Mouse (Mus musculus): Measurements from ENCODE around the gene Gm45140. TPM values are rescaled to one million over a fixed set of nuclear protein-coding genes. Genes with fewer than 3 reads are reported as not detected.

The Gm45140 gene
- total RNA-seq (2017): 16.3 and 25.1 TPM in 2 replicates

GRCm38 (mm10) chr6:87835695-87836094 is at the start of gene Gm45140:
Gm45140 (minus strand) TSS chr6:87835795.
- no peak for ATAC-seq (replicated peaks; ENCODE audit: low read depth, poor library complexity, severe bottlenecking)

GRCm38 (mm10) chr6:87882816-87883215 is 47.2 kb upstream of the Gm45140 start:
- peak; percentile 66 for ATAC-seq (replicated peaks; ENCODE audit: low read depth, poor library complexity, severe bottlenecking)

- ATAC-seq (replicated peaks; ENCODE audit: low read depth, poor library complexity, severe bottlenecking): no peak
Observed at GRCm38 (mm10) chr6:87882221-87882620, 46.6 kb upstream of the Gm45140 start.

GRCm38 (mm10) chr6:87879628-87880027 is 44.0 kb upstream of the Gm45140 start:
- no peak for ATAC-seq (replicated peaks; ENCODE audit: low read depth, poor library complexity, severe bottlenecking)

GRCm38 (mm10) chr6:87879010-87879409 is 43.4 kb upstream of the Gm45140 start:
- no peak for ATAC-seq (replicated peaks; ENCODE audit: low read depth, poor library complexity, severe bottlenecking)

DNA sequence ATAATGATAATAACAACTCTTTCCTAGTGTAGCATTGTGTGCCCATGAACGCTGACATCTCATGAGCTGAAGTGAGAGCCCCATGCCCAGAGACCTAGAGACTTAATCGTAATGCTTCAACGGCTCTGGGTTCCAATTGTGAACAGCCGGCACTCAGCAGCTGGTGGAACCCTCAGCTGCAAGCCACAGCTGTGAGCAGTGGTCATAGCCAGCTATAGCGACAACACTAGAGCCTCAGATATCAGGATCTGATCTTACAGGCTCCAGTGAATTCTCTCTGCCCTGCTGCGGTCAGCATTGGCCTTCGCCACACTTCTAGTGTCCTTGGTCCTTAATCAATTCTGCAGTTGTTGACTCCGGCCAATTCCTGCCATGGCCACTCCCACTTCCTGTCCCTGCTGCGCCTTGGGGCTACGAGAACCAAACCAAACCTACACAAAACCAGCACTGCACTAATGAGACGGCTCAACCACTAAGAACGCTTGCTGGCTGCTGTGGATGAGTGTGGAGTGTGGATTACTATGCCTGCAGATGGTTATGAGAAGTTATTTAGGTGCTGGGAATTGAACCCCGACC is 40.6 kb upstream of the Gm45140 start:
- peak; percentile 62 for ATAC-seq (replicated peaks; ENCODE audit: low read depth, poor library complexity, severe bottlenecking)

GRCm38 (mm10) chr6:87875562-87875961 is 40.0 kb upstream of the Gm45140 start:
- no peak for ATAC-seq (replicated peaks; ENCODE audit: low read depth, poor library complexity, severe bottlenecking)

DNA sequence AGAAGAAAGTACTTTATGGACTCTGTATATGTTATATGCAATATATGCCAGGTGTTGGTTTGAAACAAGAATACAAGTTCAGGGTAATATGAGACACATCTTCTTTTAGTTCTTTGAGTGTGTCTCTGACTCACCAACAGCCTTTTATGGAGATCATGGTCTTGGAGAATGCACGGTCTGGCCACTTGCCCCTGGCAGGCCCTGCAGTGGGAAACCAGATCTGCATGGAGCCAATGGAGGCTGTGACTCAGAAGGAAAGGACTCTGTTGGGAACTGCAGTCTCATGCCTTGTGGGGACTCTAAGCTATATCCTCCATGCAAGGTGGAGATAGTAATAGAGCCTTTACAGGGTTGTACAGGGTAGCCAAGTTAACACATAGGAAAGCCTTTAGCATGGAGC is 39.5 kb upstream of the Gm45140 start:
- no peak for ATAC-seq (replicated peaks; ENCODE audit: low read depth, poor library complexity, severe bottlenecking)

GRCm38 (mm10) chr6:87873963-87874362 is 38.4 kb upstream of the Gm45140 start:
- ATAC-seq (replicated peaks; ENCODE audit: low read depth, poor library complexity, severe bottlenecking): no peak

- no peak for ATAC-seq (replicated peaks; ENCODE audit: low read depth, poor library complexity, severe bottlenecking)
Observed at GRCm38 (mm10) chr6:87873104-87873503, 37.5 kb upstream of the Gm45140 start.

DNA sequence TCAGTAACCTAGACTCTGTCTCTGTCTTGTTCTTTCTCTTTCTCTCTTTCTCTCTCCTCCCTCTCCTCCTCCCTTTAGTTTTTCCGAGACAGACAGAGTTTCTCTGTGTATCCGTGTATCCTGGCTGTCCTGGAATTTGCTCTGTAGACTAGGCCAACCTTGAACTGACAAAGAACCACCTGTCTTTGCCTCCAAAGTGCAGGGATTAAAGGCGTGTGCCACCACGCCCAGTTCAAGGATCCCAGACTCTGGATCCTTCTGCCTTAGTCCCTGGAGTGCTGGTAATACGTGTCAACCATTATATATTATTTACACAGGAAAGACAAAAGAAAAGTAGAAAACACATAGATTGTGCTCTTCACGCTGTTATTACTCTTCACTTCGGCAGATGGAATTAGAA is 35.6 kb upstream of the Gm45140 start:
- ATAC-seq (replicated peaks; ENCODE audit: low read depth, poor library complexity, severe bottlenecking): no peak

DNA sequence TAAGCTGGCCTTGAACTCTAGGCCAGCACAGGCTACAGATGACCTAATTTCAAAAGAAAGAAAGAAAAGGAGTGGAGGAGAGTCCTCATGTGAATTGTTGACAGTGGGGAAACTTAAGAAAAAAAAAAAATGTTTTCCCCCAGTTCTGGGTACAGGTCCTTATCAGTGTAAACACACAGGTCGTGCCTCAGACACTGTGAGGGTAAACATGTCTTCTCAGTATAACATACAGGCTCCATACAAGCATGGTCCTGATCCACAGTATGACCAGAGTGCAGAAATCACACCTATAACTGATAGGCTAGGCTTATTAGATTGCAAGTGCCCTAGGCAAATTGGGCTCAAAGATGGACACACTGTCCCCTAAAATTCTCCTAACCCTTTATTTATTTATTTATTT is 34.8 kb upstream of the Gm45140 start:
- no peak for ATAC-seq (replicated peaks; ENCODE audit: low read depth, poor library complexity, severe bottlenecking)

- peak; percentile 66 for ATAC-seq (replicated peaks; ENCODE audit: low read depth, poor library complexity, severe bottlenecking)
Observed at GRCm38 (mm10) chr6:87868871-87869506, 33.4 kb upstream of the Gm45140 start.

DNA sequence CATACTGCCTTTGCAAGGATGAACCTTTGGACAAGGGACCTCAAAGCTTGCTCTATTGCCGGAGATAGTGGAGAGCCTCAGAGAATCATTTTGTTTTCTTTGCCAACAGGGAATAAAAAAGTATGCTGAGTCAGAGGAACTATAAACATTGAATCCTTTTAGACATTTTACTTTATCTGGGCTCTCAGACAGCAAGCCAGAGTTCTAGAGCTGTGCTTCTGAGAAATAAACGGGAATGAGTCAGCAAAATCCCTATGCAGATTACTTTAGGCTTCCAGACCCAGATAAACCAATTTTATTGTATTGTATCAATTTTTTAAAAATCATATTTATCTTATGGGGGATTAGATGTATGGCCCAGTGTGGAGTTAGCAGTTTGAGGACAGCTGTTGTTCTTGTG is 31.7 kb upstream of the Gm45140 start:
- ATAC-seq (replicated peaks; ENCODE audit: low read depth, poor library complexity, severe bottlenecking): peak; percentile 37; the same call in 1 of the 2 replicates

DNA sequence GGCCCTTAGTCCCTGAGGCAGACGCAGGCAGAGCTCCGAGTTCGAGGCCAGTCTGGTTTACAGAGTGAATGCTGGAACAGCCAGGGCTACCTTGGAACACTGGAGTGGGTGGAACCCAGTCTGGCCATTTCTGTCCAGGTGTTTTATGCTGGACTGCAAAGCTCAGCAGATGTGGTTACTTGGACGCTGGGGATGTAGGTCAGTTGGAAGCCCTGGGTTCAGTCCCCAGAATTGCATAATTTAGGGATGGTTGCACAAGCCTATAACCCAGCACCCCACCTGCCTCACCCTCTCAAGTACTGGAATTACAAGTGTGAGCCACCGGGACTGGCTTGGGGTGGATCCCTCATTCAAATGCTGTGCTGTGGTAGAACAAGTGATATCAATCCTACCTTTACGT is 30.6 kb upstream of the Gm45140 start:
- no peak for ATAC-seq (replicated peaks; ENCODE audit: low read depth, poor library complexity, severe bottlenecking)

- no peak for ATAC-seq (replicated peaks; ENCODE audit: low read depth, poor library complexity, severe bottlenecking)
Observed at GRCm38 (mm10) chr6:87857071-87857470, 21.5 kb upstream of the Gm45140 start.

- no peak for ATAC-seq (replicated peaks; ENCODE audit: low read depth, poor library complexity, severe bottlenecking)
Observed at GRCm38 (mm10) chr6:87853446-87853845, 17.9 kb upstream of the Gm45140 start.

GRCm38 (mm10) chr6:87851871-87852270 is 16.3 kb upstream of the Gm45140 start:
- ATAC-seq (replicated peaks; ENCODE audit: low read depth, poor library complexity, severe bottlenecking): no peak

DNA sequence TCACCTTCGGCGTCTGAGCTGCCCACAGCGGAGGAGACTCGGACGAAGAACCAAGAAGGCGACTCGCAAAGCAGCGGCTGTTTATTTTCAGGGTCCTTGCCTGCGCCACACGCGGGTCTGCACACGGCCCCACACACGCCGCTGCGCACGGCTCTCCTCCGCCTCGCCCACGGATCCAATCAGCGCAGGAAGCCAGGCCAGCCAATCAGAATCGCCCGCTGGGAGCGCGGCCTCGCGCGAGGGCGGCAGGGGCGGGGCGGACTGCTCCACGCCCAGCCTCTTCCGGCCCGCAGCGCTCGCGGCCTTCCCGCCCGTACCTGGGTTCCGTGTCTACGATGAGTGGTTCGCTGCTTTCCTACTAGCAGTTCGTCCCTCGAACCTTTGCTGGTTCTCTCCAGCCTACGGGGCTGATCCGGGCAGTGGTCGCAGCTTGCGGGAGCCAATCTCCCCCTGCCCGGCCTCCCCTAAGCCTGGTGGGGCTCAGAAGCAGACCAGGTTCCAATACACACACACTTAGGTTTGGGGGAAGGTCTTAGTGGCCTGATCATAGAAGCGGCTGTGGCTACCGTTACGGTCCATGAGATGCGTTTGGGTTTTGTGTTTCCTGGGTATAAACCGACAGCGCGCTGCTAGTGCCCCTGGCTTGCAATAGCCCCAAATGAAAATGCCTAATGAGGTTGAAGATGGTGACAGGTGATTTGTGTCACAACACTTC is 15.5 kb upstream of the Gm45140 start, which contains the start of gene Cnbp:
TSS of gene Cnbp (minus strand) at position 207 of the 715 bp plus-strand sequence.
- peak; percentile 93 for ATAC-seq (replicated peaks; ENCODE audit: low read depth, poor library complexity, severe bottlenecking)

GRCm38 (mm10) chr6:87850155-87850899 is 14.7 kb upstream of the Gm45140 start:
- no peak for ATAC-seq (replicated peaks; ENCODE audit: low read depth, poor library complexity, severe bottlenecking)

- 0 out of 2 replicates have a peak, but pooled peaks have one; percentile 26 for ATAC-seq (replicated peaks; ENCODE audit: low read depth, poor library complexity, severe bottlenecking)
Observed at GRCm38 (mm10) chr6:87849780-87850154, 14.2 kb upstream of the Gm45140 start.

Measured in common myeloid progenitor, adult 5-6 weeks (primary cell).